Mouse (Mus musculus) forebrain, embryonic 16.5 days (tissue): ENCODE results near the gene Nav1. TPM values are rescaled to one million over a fixed set of nuclear protein-coding genes. Genes with fewer than 3 reads are reported as not detected.

ENCODE experiments used
- ATAC-seq: fragments of 200-750 bp; cut with Nextera tagmentation; 2 replicates; pipeline ENCODE4 v1.8.0; 2017; ENCODE audit warnings: mild to moderate bottlenecking, moderate library complexity
- H3K27ac ChIP-seq: fragments of 300-500 bp; sonication (generic); 2 replicates; pipeline ENCODE4 v1.5.1; 2014; ENCODE audit warnings: low read length, control low read depth
- H3K27me3 ChIP-seq: fragments of 300-500 bp; sonication (generic); replicated peaks from 2 replicates; pipeline ENCODE4 v1.6.1; 2014; ENCODE audit warnings: low read length; ENCODE audit not compliant: control insufficient read depth, insufficient read depth
- H3K36me3 ChIP-seq: fragments of 300-500 bp; sonication (generic); 2 replicates; pipeline ENCODE4 v1.6.1; 2014; ENCODE audit not compliant: control insufficient read depth, insufficient read depth
- H3K4me1 ChIP-seq: fragments of 300-500 bp; sonication (generic); replicated peaks from 2 replicates; pipeline ENCODE4 v1.6.1; 2014; ENCODE audit warnings: low read length; ENCODE audit not compliant: control insufficient read depth, insufficient read depth
- H3K4me2 ChIP-seq: fragments of 300-500 bp; sonication (generic); 2 replicates; pipeline ENCODE4 v1.6.1; 2014; ENCODE audit warnings: mild to moderate bottlenecking, low read length, control low read depth
- H3K4me3 ChIP-seq: fragments of 300-500 bp; sonication (generic); replicated peaks from 2 replicates; pipeline ENCODE4 v1.5.1; 2014; ENCODE audit warnings: mild to moderate bottlenecking, low read length, control low read depth
- H3K9ac ChIP-seq: fragments of 300-500 bp; sonication (generic); replicated peaks from 2 replicates; pipeline ENCODE4 v1.6.1; 2014; ENCODE audit warnings: low read depth, low read length, control low read depth
- H3K9me3 ChIP-seq: fragments of 300-500 bp; sonication (generic); 2 replicates; pipeline ENCODE4 v1.6.1; 2016; ENCODE audit warnings: low read length; ENCODE audit not compliant: control insufficient read depth
- WGBS: fragments of 180-500 bp; shearing (Covaris S2); extraction: QIAGEN DNeasy Blood & Tissue Kit; methylation state at CpG from one replicate; pipeline ENCODE4 v1.1.7; 2014; 5-methylcytosine and 5-hydroxymethylcytosine counted together
- polyA plus RNA-seq: library from polyadenylated mRNA; unstranded; fragments of >200 nt; fragmentation: Nextera tagmentation; extraction: Ambion mirVana; gene quantifications from 2 replicates; pipeline ENCODE4 v1.2.1, GENCODE M21; 2015

The Nav1 gene
- polyA plus RNA-seq, 1 experiment from 2014 or later, result 62.6 TPM

DNA sequence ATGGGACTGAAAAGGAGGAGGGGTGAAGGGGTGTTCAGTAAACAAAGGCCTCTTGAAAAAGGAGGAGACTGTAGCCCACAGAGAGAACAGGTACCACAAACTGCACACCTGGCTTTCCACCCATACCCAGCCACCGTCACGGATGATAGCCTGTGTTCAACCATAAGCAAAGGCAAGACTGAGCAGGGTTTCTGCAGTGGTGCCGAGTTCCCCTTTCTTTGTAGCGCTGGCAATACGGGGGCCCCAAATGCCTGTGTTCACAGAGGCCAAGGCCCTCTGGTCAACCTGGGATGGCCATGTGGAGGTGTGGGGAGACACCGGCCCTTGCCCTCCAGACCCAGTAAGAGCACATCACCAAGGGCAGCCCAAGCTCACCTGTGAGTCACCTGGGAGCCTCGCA, 70.3 kb downstream of the Nav1 start:
- H3K9ac ChIP-seq, result no peak overlapping the region
- H3K27me3 ChIP-seq, result no peaks in the 10 kb centered on the region
- no peak overlapping the region for H3K27ac ChIP-seq
- H3K4me1 ChIP-seq, result no peaks in the 10 kb centered on the region
- no peak for ATAC-seq
- no peak overlapping the region for H3K4me3 ChIP-seq
- H3K4me2 ChIP-seq, result no peak overlapping the region
- H3K9me3 ChIP-seq, result no peaks in the 10 kb centered on the region
- 93% methylated on average over 7 of the region's 7 CpGs for WGBS
- H3K36me3 ChIP-seq, result peaks cover 4% of the 10 kb centered on the region; the same call in 1 of the 2 replicates

DNA sequence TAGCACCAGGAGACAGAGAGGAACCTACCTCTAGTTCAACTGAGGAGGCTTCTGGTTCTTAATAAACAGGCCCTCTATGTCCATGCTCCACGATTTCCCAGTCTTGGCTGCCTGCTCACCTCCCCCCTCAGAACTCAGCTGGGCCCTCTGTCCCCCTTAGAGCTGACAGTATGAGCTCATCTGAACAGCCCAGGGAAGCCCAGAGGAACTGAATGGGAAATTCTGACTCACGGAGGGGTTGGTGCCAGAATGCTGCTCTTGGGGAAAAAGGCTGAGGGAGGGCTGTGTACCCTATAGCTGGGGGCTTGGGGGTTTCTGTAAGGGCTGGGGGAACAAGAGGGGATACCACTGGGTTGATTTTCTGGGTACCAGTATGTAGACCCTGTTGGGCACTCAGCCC, 70.8 kb downstream of the Nav1 start:
- Histone ChIP-seq H3K9me3 (no peaks in the 10 kb centered on the region), H3K9ac (no peak overlapping the region), H3K4me3 (no peak overlapping the region), H3K4me1 (no peaks in the 10 kb centered on the region), H3K36me3 (peaks cover 4% of the 10 kb centered on the region; the same call in 1 of the 2 replicates), H3K27me3 (no peaks in the 10 kb centered on the region), H3K27ac (no peak overlapping the region), H3K4me2 (no peak overlapping the region)
- 37% methylated on average over 2 of the region's 2 CpGs for WGBS
- peak; percentile 34 for ATAC-seq

DNA sequence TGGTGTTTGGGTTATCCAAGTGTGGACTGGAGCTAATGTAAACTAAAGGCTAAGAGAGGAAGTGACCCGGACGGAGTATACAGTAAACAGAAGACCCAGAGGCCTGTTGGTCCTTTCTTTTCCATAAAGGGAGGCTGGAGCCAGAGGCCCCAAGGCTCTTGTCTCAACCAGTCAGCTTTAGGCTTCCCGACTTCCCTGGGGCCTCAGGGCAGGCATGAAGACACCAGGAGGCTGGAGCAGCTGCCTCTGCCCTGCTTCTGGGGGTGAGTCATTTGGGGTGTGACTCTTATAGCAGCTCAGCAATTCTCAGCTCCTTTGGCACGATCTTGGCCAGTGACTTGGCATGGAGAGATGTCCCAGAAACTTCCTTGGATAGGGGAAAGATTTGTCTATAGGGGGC, 71.8 kb downstream of the Nav1 start:
- Histone ChIP-seq H3K4me3 (no peak overlapping the region), H3K9me3 (no peaks in the 10 kb centered on the region), H3K9ac (no peak overlapping the region), H3K36me3 (peaks cover 4% of the 10 kb centered on the region; the same call in 1 of the 2 replicates), H3K27ac (no peak overlapping the region), H3K4me2 (no peak overlapping the region), H3K27me3 (no peaks in the 10 kb centered on the region), H3K4me1 (no peaks in the 10 kb centered on the region)
- ATAC-seq, result no peak
- 66% methylated on average over 4 of the region's 4 CpGs for WGBS

DNA sequence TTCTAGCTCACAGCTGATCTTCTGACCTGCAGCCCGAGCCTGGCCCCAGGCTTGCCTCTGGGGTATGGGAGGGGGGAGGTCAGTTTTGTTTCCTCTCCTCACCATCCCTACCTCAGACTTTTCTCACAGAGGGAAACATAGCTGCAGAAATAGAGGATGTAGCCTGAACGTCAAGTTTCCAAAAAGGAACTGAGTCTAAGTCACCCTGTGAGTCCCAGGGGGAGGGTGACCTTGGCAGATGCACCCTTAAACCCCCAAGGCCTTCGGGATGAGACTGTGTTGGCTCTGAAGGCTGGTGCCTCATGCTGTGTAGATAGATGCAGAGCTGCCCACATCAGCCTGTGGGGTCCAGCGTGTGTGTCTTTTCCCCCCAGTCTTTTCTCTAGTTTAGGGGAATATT, 72.3 kb downstream of the Nav1 start:
- no peak for ATAC-seq
- H3K27me3 ChIP-seq, result no peaks in the 10 kb centered on the region
- peaks cover 4% of the 10 kb centered on the region; the same call in 1 of the 2 replicates for H3K36me3 ChIP-seq
- no peak overlapping the region for H3K4me2 ChIP-seq
- no peak overlapping the region for H3K27ac ChIP-seq
- no peak overlapping the region for H3K4me3 ChIP-seq
- H3K9me3 ChIP-seq, result no peaks in the 10 kb centered on the region
- H3K4me1 ChIP-seq, result no peaks in the 10 kb centered on the region
- 63% methylated on average over 4 of the region's 4 CpGs for WGBS
- H3K9ac ChIP-seq, result no peak overlapping the region

DNA sequence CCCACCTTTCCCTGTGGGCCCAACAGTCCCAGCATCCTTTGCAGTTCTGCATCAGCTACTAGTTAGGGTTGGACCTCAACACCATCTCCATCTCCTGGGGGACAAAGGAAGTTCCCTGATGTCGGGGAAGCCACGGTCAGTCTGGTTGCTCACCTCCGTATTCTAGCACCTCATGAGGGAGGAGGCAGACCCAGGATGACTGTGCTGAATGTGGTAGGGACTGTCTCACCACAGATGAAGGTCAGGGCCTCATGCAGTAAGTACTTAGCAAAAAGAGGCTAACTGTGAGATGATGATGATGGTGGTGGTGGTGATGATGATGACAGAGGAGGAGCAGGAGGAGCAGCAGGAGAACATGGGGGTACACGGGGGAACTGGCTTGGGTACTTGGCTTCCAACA, 73.0 kb downstream of the Nav1 start:
- Histone ChIP-seq H3K27ac (no peak overlapping the region), H3K36me3 (peaks cover 4% of the 10 kb centered on the region; the same call in 1 of the 2 replicates), H3K9ac (no peak overlapping the region), H3K4me2 (no peak overlapping the region), H3K4me1 (no peaks in the 10 kb centered on the region), H3K27me3 (no peaks in the 10 kb centered on the region), H3K4me3 (no peak overlapping the region), H3K9me3 (no peaks in the 10 kb centered on the region)
- no peak for ATAC-seq
- whole genome bisulfite sequencing, result 90% methylated on average over 4 of the region's 4 CpGs

DNA sequence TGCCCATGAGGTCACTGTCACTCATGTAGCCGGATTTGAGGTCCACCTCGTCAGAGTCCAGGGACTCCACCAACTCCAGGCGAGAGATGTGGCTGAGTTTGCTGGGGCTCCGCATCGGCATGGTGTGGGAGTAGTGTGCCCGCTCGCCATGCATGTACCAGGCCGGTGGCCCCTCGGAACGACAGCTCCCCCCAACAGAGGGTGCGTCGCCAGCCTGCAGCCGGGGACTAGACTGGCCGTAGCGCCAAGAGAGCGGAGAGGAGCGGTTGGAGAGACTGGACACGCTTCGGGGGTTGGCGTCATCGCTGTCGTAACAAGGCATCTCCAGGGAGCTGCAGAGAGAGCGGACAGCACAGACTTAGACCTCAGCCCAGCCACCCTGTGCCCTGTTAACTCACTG, 74.7 kb downstream of the Nav1 start:
- H3K4me3 ChIP-seq, result no peak overlapping the region
- 90% methylated on average over 23 of the region's 23 CpGs for WGBS
- no peak for ATAC-seq
- no peaks in the 10 kb centered on the region for H3K4me1 ChIP-seq
- H3K9ac ChIP-seq, result no peak overlapping the region
- no peak overlapping the region for H3K4me2 ChIP-seq
- H3K9me3 ChIP-seq, result no peaks in the 10 kb centered on the region
- H3K36me3 ChIP-seq, result peaks cover 12% of the 10 kb centered on the region
- no peak overlapping the region for H3K27ac ChIP-seq
- H3K27me3 ChIP-seq, result no peaks in the 10 kb centered on the region

DNA sequence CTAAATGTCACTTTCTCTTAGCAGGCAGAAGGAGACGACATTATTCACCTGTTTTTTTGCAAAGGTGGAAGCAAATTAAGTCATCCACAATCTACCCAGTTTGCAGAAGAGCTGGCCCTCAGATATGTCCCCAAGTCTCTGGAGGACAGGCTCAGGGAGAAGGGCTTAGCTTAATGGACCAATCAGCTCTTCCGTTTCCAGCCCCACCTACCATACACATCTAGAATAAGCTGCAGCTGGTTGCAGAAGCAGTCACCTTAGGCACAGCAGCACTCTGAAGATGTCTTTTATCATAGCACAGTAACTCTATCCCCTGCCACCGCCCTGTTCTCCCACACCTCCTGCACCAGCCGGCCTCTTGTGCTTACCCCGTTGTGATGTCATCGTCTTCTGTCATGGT, 75.1 kb downstream of the Nav1 start:
- Histone ChIP-seq H3K27me3 (no peaks in the 10 kb centered on the region), H3K4me3 (no peak overlapping the region), H3K36me3 (peaks cover 12% of the 10 kb centered on the region), H3K9me3 (no peaks in the 10 kb centered on the region), H3K4me2 (no peak overlapping the region), H3K9ac (no peak overlapping the region), H3K4me1 (no peaks in the 10 kb centered on the region), H3K27ac (no peak overlapping the region)
- ATAC-seq, result no peak
- 93% methylated on average over 6 of the region's 6 CpGs for WGBS

DNA sequence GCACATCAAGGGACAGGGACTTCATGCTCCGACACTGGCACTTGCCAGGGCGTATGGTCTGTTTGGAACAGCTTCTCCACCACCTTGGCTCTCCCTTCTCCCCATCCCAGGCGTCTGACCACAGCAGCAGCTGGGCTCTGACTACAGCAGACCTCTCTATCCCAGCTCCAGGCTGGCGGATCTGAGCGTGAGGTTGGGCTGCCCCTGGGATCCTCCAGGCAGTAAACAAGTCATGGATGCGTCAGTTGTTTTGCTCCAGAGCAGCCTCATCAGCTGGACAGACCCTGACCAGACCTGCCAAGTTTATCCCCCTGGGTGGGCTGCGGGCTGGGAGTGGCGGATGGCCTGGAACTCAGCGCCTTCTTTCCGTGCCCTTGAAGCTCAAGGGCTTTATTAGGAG, 76.0 kb downstream of the Nav1 start:
- WGBS, result 64% methylated on average over 10 of the region's 10 CpGs
- no peak overlapping the region for H3K9ac ChIP-seq
- H3K9me3 ChIP-seq, result no peaks in the 10 kb centered on the region
- ATAC-seq, result no peak
- no peak overlapping the region for H3K27ac ChIP-seq
- no peak overlapping the region for H3K4me2 ChIP-seq
- no peaks in the 10 kb centered on the region for H3K27me3 ChIP-seq
- H3K4me3 ChIP-seq, result no peak overlapping the region
- H3K36me3 ChIP-seq, result peaks cover 12% of the 10 kb centered on the region
- H3K4me1 ChIP-seq, result no peaks in the 10 kb centered on the region

DNA sequence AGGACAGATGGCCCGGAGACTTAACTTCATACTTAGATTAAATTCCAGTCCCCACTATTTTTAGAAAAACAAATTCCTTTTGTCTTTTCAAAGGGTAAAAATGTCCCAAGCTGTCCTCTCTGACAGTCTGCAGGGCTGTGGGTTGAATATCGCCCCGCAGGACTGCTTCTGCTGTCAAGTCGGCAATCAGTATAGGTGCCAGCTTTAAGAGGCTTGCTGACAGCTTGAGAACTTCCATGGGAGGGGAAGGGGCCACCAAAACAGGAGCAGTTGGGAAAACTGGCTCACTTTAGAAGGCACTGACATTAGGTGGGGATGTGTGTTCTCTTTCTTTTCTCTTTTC, 82.6 kb downstream of the Nav1 start:
- Histone ChIP-seq H3K4me3 (no peak overlapping the region), H3K27me3 (no peaks in the 10 kb centered on the region), H3K36me3 (peaks cover 9% of the 10 kb centered on the region), H3K27ac (0 out of 2 replicates have a peak overlapping the region, but pooled peaks have one; percentile 29), H3K4me1 (peaks cover 10% of the 10 kb centered on the region), H3K9me3 (peaks cover 3% of the 10 kb centered on the region; the same call in 1 of the 2 replicates), H3K4me2 (no peak overlapping the region), H3K9ac (no peak overlapping the region)
- WGBS, result 62% methylated on average over 4 of the region's 4 CpGs
- peak; percentile 37; the same call in 1 of the 2 replicates for ATAC-seq
